In genomic region chr5:121169588-121169987, GRCm38 (mm10) we compare ENCODE assay signal across 22 mouse cellular contexts.
"Had no signal": no experiment of that assay in that cellular context is flagged by ENCODE, and none has a peak within 500 bp of the region (broad histone marks: within the 10 kb centered on the region; RNA-seq: fewer than 3 reads in every experiment).

No protein-coding gene starts in this region.

- H3K4me1 ChIP-seq: limb, embryonic 12.5 days; limb, embryonic 15.5 days; midbrain, embryonic 12.5 days; midbrain, embryonic 15.5 days; neural tube, embryonic 12.5 days; neural tube, embryonic 15.5 days had no signal

- H3K9me3 ChIP-seq: limb, embryonic 12.5 days; limb, embryonic 15.5 days; midbrain, embryonic 12.5 days; midbrain, embryonic 15.5 days; neural tube, embryonic 12.5 days; neural tube, embryonic 15.5 days had no signal

- H3K27ac ChIP-seq: kidney, postnatal 0 days; limb, embryonic 12.5 days; limb, embryonic 15.5 days; liver, embryonic 14.5 days; macrophage; midbrain, embryonic 12.5 days; midbrain, embryonic 15.5 days; neural tube, embryonic 12.5 days; neural tube, embryonic 15.5 days; stomach, postnatal 0 days had no signal

- ATAC-seq: liver, postnatal 0 days; lung, postnatal 0 days; midbrain, embryonic 15.5 days had no signal

- DNase-seq: kidney, postnatal 25 days; left cerebral cortex, postnatal 4 days; liver, postnatal 0 days; lung, embryonic 14.5 days; right cerebral cortex, adult 18-20 months; right cerebral cortex, postnatal 14 days; right cerebral cortex, postnatal 4 days; thymus, adult 2 months; thymus, postnatal 14 days; thymus, postnatal 4 days had no signal

- H3K27me3 ChIP-seq: limb, embryonic 12.5 days; limb, embryonic 15.5 days; midbrain, embryonic 12.5 days; midbrain, embryonic 15.5 days; neural tube, embryonic 12.5 days; neural tube, embryonic 15.5 days had no signal

- H3K4me3 ChIP-seq: limb, embryonic 12.5 days; limb, embryonic 15.5 days; midbrain, embryonic 12.5 days; midbrain, embryonic 15.5 days; neural tube, embryonic 12.5 days; neural tube, embryonic 15.5 days had no signal

- H3K4me2 ChIP-seq: limb, embryonic 12.5 days; limb, embryonic 15.5 days; liver, embryonic 11.5 days; lung, embryonic 14.5 days; midbrain, embryonic 12.5 days; midbrain, embryonic 15.5 days; neural tube, embryonic 12.5 days; neural tube, embryonic 15.5 days had no signal

- H3K9ac ChIP-seq: limb, embryonic 12.5 days; limb, embryonic 15.5 days; liver, embryonic 14.5 days; liver, postnatal 0 days; lung, embryonic 14.5 days; midbrain, embryonic 12.5 days; midbrain, embryonic 15.5 days; neural tube, embryonic 12.5 days; neural tube, embryonic 15.5 days had no signal
